Mouse (Mus musculus): Measurements from ENCODE around the gene Gramd1c. TPM values are rescaled to one million over a fixed set of nuclear protein-coding genes. Genes with fewer than 3 reads are reported as not detected.

Gramd1c gene
- polyA plus RNA-seq, 1 experiment from 2014 or later, result 2.5 TPM

DNA sequence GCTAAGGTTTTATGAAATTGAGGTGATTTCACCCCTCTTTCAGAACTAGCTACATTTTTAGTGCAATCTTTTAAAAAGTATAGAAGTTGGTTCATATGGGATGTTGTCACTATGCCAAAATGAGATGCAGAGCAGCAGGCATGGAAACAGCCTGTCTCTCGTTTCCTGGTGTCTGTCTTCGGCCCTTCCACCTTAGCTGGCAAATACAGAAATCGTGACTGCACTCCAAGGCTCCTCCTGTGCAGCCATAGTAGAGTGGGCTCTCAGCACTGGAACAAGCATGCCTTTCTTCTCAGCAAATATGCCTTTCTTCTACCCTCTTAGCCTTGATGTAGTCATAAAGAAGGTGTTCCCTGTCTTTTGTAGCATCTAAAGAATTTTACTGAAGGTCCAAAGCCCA, 127.3 kb downstream of the Gramd1c start:
- H3K4me1 ChIP-seq (replicated peaks), result no peaks in the 10 kb centered on the region
- H3K4me3 ChIP-seq, result no peak overlapping the region
- H3K27me3 ChIP-seq (ENCODE audit: insufficient read depth, poor library complexity, severe bottlenecking), result no peaks in the 10 kb centered on the region
- WGBS, result 85% methylated on average over 3 of the region's 3 CpGs
- H3K27ac ChIP-seq, result no peak overlapping the region
- H3K36me3 ChIP-seq, result 0 out of 2 replicates have a peak, but pooled peaks cover 15% of the 10 kb centered on the region
- no peaks in the 10 kb centered on the region for H3K9me3 ChIP-seq
- DNase-seq (ENCODE audit: low spot score), result no peak

- no peaks in the 10 kb centered on the region for H3K4me1 ChIP-seq (replicated peaks)
- no peak overlapping the region for H3K27ac ChIP-seq
- H3K27me3 ChIP-seq (ENCODE audit: insufficient read depth, poor library complexity, severe bottlenecking), result no peaks in the 10 kb centered on the region
- no peak for DNase-seq (ENCODE audit: low spot score)
- 91% methylated on average over 3 of the region's 3 CpGs for WGBS
- no peaks in the 10 kb centered on the region for H3K9me3 ChIP-seq
- H3K4me3 ChIP-seq, result no peak overlapping the region
- 0 out of 2 replicates have a peak, but pooled peaks cover 15% of the 10 kb centered on the region for H3K36me3 ChIP-seq
These were observed 127.8 kb downstream of the Gramd1c start for GRCm38 (mm10) chr16:43935367-43935766.

DNA sequence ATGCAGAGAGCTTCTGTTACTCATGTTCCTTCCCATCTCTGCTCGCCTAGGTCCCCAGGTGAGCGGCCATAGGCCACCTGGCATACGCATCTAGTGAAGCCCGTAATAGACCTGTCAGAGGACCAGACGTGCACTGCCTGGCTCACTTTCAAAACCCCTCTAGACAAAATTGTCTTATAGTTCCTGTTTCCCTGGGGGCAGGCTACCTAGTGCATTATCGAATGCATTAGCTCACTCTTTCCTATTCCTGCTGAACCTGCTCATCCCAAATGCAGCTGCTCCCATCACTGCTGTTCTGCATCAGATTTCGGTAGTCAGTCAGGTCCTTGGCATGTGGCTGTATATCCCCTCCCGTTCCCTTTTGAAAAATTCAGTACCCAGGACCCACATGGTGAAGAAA, 128.3 kb downstream of the Gramd1c start:
- WGBS, result 91% methylated on average over 8 of the region's 8 CpGs
- DNase-seq (ENCODE audit: low spot score), result no peak
- Histone ChIP-seq H3K27ac (no peak overlapping the region), H3K9me3 (no peaks in the 10 kb centered on the region), H3K4me3 (no peak overlapping the region), H3K4me1 (replicated peaks) (no peaks in the 10 kb centered on the region), H3K36me3 (0 out of 2 replicates have a peak, but pooled peaks cover 15% of the 10 kb centered on the region), H3K27me3 (ENCODE audit: insufficient read depth, poor library complexity, severe bottlenecking) (no peaks in the 10 kb centered on the region)

GRCm38 (mm10) chr16:43933041-43933440, 130.1 kb downstream of the Gramd1c start:
- DNase-seq (ENCODE audit: low spot score), result no peak
- Histone ChIP-seq H3K27me3 (ENCODE audit: insufficient read depth, poor library complexity, severe bottlenecking) (no peaks in the 10 kb centered on the region), H3K4me3 (no peak overlapping the region), H3K36me3 (0 out of 2 replicates have a peak, but pooled peaks cover 6% of the 10 kb centered on the region), H3K4me1 (replicated peaks) (no peaks in the 10 kb centered on the region), H3K27ac (no peak overlapping the region), H3K9me3 (no peaks in the 10 kb centered on the region)
- 90% methylated on average over 6 of the region's 6 CpGs for WGBS

GRCm38 (mm10) chr16:43932319-43932718, 130.8 kb downstream of the Gramd1c start:
- WGBS, result 92% methylated on average over 7 of the region's 7 CpGs
- H3K4me1 ChIP-seq (replicated peaks), result no peaks in the 10 kb centered on the region

DNA sequence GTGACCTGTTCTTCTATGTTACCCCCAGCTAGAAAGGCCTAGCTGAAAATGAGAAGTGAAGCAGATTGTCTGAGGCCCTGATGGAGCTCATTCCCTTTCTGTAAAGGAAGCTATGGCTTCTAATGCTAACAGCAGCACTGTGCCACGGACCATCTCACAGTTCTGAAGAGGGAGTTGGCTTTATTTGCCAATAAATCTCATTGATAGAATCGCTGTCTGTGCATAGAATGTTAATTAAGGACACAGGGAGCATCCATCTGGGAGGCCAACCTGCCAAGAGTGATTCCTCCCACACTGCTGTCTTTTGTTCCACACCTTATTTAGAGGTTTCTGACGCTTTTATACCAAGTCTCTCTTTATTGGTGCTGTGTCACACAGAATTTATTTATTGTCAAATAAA, 131.6 kb downstream of the Gramd1c start:
- no peak overlapping the region for H3K27ac ChIP-seq
- DNase-seq (ENCODE audit: low spot score), result no peak
- 0 out of 2 replicates have a peak, but pooled peaks cover 6% of the 10 kb centered on the region for H3K36me3 ChIP-seq
- no peak overlapping the region for H3K4me3 ChIP-seq
- H3K9me3 ChIP-seq, result no peaks in the 10 kb centered on the region
- H3K4me1 ChIP-seq (replicated peaks), result no peaks in the 10 kb centered on the region
- WGBS, result 86% methylated on average over 3 of the region's 3 CpGs
- no peaks in the 10 kb centered on the region for H3K27me3 ChIP-seq (ENCODE audit: insufficient read depth, poor library complexity, severe bottlenecking)

More at GRCm38 (mm10) chr16:43932319-43932718, 130.8 kb downstream of the Gramd1c start:
- no peaks in the 10 kb centered on the region for H3K9me3 ChIP-seq
- 0 out of 2 replicates have a peak, but pooled peaks cover 6% of the 10 kb centered on the region for H3K36me3 ChIP-seq
- H3K27me3 ChIP-seq (ENCODE audit: insufficient read depth, poor library complexity, severe bottlenecking), result no peaks in the 10 kb centered on the region
- H3K4me3 ChIP-seq, result no peak overlapping the region
- no peak for DNase-seq (ENCODE audit: low spot score)
- H3K27ac ChIP-seq, result no peak overlapping the region

DNA sequence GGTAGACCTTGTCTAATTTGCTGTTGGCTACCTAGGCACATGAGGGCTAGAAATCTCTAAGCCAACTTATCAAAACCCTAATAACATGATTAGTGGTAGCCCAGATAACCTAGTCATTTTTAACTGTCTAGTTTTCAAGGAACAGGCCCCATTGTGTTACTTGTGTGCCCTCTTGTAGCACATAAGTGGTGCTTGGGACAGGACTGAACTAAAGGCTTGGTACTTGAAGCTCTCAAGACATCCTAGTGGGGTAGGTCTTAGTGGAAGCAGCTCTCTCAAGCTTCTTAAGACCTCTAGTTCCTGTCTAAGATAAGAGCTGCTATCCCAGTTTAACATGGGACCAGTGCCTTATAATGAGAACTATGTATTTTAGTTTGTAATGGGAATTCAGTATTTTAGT, 132.6 kb downstream of the Gramd1c start:
- H3K4me3 ChIP-seq, result no peak overlapping the region
- no peak overlapping the region for H3K27ac ChIP-seq

More for the DNA sequence above, 132.6 kb downstream of the Gramd1c start:
- Histone ChIP-seq H3K36me3 (0 out of 2 replicates have a peak, but pooled peaks cover 6% of the 10 kb centered on the region), H3K9me3 (no peaks in the 10 kb centered on the region), H3K4me1 (replicated peaks) (no peaks in the 10 kb centered on the region), H3K27me3 (ENCODE audit: insufficient read depth, poor library complexity, severe bottlenecking) (no peaks in the 10 kb centered on the region)
- DNase-seq (ENCODE audit: low spot score), result no peak

Other genes starting within 250 kb of the Gramd1c start
- gene Ccdc191, start 173.5 kb downstream of the Gramd1c start, polyA plus RNA-seq (2016; fragmentation: Nextera tagmentation; extraction: Ambion mirVana), result 12.7 and 15.2 TPM in 2 replicates
- 25.1 and 31.5 TPM in 2 replicates for gene Qtrt2, start 136.5 kb downstream of the Gramd1c start, polyA plus RNA-seq (2016; fragmentation: Nextera tagmentation; extraction: Ambion mirVana)
- gene Zdhhc23, start 83.6 kb downstream of the Gramd1c start, polyA plus RNA-seq (2016; fragmentation: Nextera tagmentation; extraction: Ambion mirVana), result 0.25 and 0.32 TPM in 2 replicates
- 43.3 and 47.6 TPM in 2 replicates for gene Atp6v1a, start 76.4 kb upstream of the Gramd1c start, polyA plus RNA-seq (2016; fragmentation: Nextera tagmentation; extraction: Ambion mirVana)
- gene Naa50, start 76.5 kb upstream of the Gramd1c start, polyA plus RNA-seq (2016; fragmentation: Nextera tagmentation; extraction: Ambion mirVana), result 78.0 and 123 TPM in 2 replicates
- gene Usf3, start 109.9 kb upstream of the Gramd1c start, polyA plus RNA-seq (2016; fragmentation: Nextera tagmentation; extraction: Ambion mirVana), result 2.4 and 2.6 TPM in 2 replicates

Data from hindbrain, embryonic 10.5 days (tissue).